Mouse (Mus musculus) ES-Bruce4 (cell line): ENCODE data around the gene Lpcat1.

Source experiments
- CTCF ChIP-seq: IDR thresholded peaks from one replicate; pipeline ENCODE4 v1.8.1; 2011; ENCODE audit warnings: low read depth, low read length
- EP300 ChIP-seq: IDR thresholded peaks from 2 replicates; pipeline ENCODE4 v1.6.1; 2011; ENCODE audit warnings: low read depth, low read length; ENCODE audit not compliant: insufficient read depth
- POLR2A ChIP-seq: IDR thresholded peaks from one replicate; pipeline ENCODE4 v1.8.1; 2011; ENCODE audit warnings: low read length; ENCODE audit not compliant: insufficient read depth

GRCm38 (mm10) chr13:73474163-73474562 lies 7.2 kb downstream of the Lpcat1 start:
- TF ChIP-seq POLR2A (no peak), CTCF (no peak), EP300 (no peak)
